Mouse (Mus musculus) MEL (cell line): Measurements from ENCODE around the gene Gm10837. TPM values are rescaled to one million over a fixed set of nuclear protein-coding genes. Genes with fewer than 3 reads are reported as not detected.

Experiments used
- DNase-seq: peaks from one replicate; pipeline ENCODE4 v3.0.0; 2011; ENCODE audit warnings: low read depth, low spot score
- H3K27ac ChIP-seq: 2 replicates; pipeline ENCODE4 v1.5.1; 2012; ENCODE audit warnings: low read depth, mild to moderate bottlenecking, control low read depth, low read length, moderate library complexity; ENCODE audit not compliant: control insufficient read depth
- H3K27me3 ChIP-seq, 2 experiments: fragments of 150-350 bp in 1 of 2; sonication (generic) in 1 of 2; 2 replicates each; pipeline ENCODE4 v1.6.1; 2012; ENCODE audit warnings: low read length in 2 of 2, mild to moderate bottlenecking in 2 of 2, improper control_type of control experiment in 1 of 2, moderate library complexity in 1 of 2; ENCODE audit not compliant: insufficient read depth in 2 of 2, control insufficient read depth in 1 of 2
- H3K36me3 ChIP-seq, 2 experiments: 2 replicates each; pipeline ENCODE4 v1.6.1; 2012 to 2014; ENCODE audit warnings: low read length in 2 of 2, improper control_type of control experiment in 1 of 2, inconsistent platforms in 1 of 2, mild to moderate bottlenecking in 1 of 2; ENCODE audit not compliant: insufficient read depth in 2 of 2, control insufficient read depth in 1 of 2
- H3K4me1 ChIP-seq, 2 experiments: fragments of 150-350 bp in 1 of 2; sonication (generic) in 1 of 2; 2 replicates each; pipeline ENCODE4 v1.6.1; 2012; ENCODE audit warnings: low read length in 2 of 2, improper control_type of control experiment in 1 of 2, mild to moderate bottlenecking in 1 of 2; ENCODE audit not compliant: insufficient read depth in 2 of 2, control insufficient read depth in 1 of 2
- H3K4me3 ChIP-seq, 2 experiments: fragments of 150-350 bp in 1 of 2; sonication (generic) in 1 of 2; 2 replicates each; pipeline ENCODE4 v1.5.1; 2012; ENCODE audit warnings: low read depth in 2 of 2, low read length in 2 of 2, mild to moderate bottlenecking in 2 of 2, moderate library complexity in 2 of 2, control low read depth in 1 of 2, improper control_type of control experiment in 1 of 2; ENCODE audit not compliant: control insufficient read depth in 1 of 2, insufficient read depth in 1 of 2
- H3K79me2 ChIP-seq: 2 replicates; pipeline ENCODE4 v1.6.1; 2012; ENCODE audit warnings: mild to moderate bottlenecking, low read length, moderate library complexity; ENCODE audit not compliant: control insufficient read depth, poor library complexity, insufficient read depth
- H3K9ac ChIP-seq: 2 replicates; pipeline ENCODE4 v1.6.1; 2012; ENCODE audit warnings: low read depth, mild to moderate bottlenecking, control low read depth, low read length, moderate library complexity; ENCODE audit not compliant: control insufficient read depth, poor library complexity, severe bottlenecking
- H3K9me3 ChIP-seq: fragments of 150-350 bp; sonication (generic); replicated peaks from 2 replicates; pipeline ENCODE4 v1.6.1; 2012; ENCODE audit warnings: mild to moderate bottlenecking, low read length, improper control_type of control experiment, moderate library complexity; ENCODE audit not compliant: insufficient read depth
- CHD1 ChIP-seq: IDR thresholded peaks from 2 replicates; pipeline ENCODE4 v1.6.1; 2012; ENCODE audit warnings: low read depth, mild to moderate bottlenecking, inconsistent platforms, low read length, improper control_type of control experiment
- CTCF ChIP-seq, 3 experiments: IDR thresholded peaks in 2 of 3; conservative IDR thresholded peaks in 1 of 3; 2 replicates each; pipeline ENCODE4 v1.5.1; 2011 to 2012; ENCODE audit warnings: low read length in 3 of 3, low read depth in 2 of 3, mild to moderate bottlenecking in 2 of 3, improper control_type of control experiment in 1 of 3, inconsistent platforms in 1 of 3, mixed read lengths in 1 of 3, moderate library complexity in 1 of 3; ENCODE audit not compliant: control insufficient read depth in 1 of 3, insufficient read depth in 1 of 3, poor library complexity in 1 of 3, severe bottlenecking in 1 of 3
- E2F4 ChIP-seq: IDR thresholded peaks from 2 replicates; pipeline ENCODE4 v1.6.1; 2011; ENCODE audit warnings: low read depth, low read length, improper control_type of control experiment, borderline replicate concordance
- ELF1 ChIP-seq: IDR thresholded peaks from 2 replicates; pipeline ENCODE4 v1.6.1; 2014; ENCODE audit warnings: low read depth, mild to moderate bottlenecking, inconsistent platforms, low read length, improper control_type of control experiment, moderate library complexity
- ETS1 ChIP-seq: IDR thresholded peaks from 2 replicates; pipeline ENCODE4 v1.6.1; 2012; ENCODE audit warnings: low read depth, mild to moderate bottlenecking, inconsistent platforms, low read length, improper control_type of control experiment, moderate library complexity
- GATA1 ChIP-seq: IDR thresholded peaks from 2 replicates; pipeline ENCODE4 v1.6.1; 2011; ENCODE audit warnings: low read depth, low read length, improper control_type of control experiment
- MAFK ChIP-seq: IDR thresholded peaks from 2 replicates; pipeline ENCODE4 v1.6.1; 2011; ENCODE audit warnings: low read depth, mild to moderate bottlenecking, low read length, improper control_type of control experiment, borderline replicate concordance
- MAZ ChIP-seq: IDR thresholded peaks from 2 replicates; pipeline ENCODE4 v1.6.1; 2012; ENCODE audit warnings: low read depth, mild to moderate bottlenecking, inconsistent platforms, low read length, improper control_type of control experiment
- MYB ChIP-seq: IDR thresholded peaks from 2 replicates; pipeline ENCODE4 v1.6.1; 2011; ENCODE audit warnings: mild to moderate bottlenecking, low read depth, low read length, improper control_type of control experiment
- NELFE ChIP-seq: IDR thresholded peaks from 2 replicates; pipeline ENCODE4 v1.6.1; 2011; ENCODE audit warnings: low read depth, low read length, improper control_type of control experiment
- POLR2A ChIP-seq, 2 experiments: IDR thresholded peaks; 2 replicates each; pipeline ENCODE4 v1.6.1; 2011 to 2012; ENCODE audit warnings: low read length in 2 of 2, mild to moderate bottlenecking in 2 of 2, control low read depth in 1 of 2, improper control_type of control experiment in 1 of 2, low read depth in 1 of 2, moderate library complexity in 1 of 2; ENCODE audit not compliant: control insufficient read depth in 1 of 2, insufficient read depth in 1 of 2, poor library complexity in 1 of 2
- POLR2AphosphoS2 ChIP-seq: IDR thresholded peaks from 2 replicates; pipeline ENCODE4 v1.6.1; 2011; ENCODE audit warnings: low read length, improper control_type of control experiment
- POLR2AphosphoS5 ChIP-seq: IDR thresholded peaks from 2 replicates; pipeline ENCODE4 v1.6.1; 2012; ENCODE audit warnings: low read depth, borderline replicate concordance, mild to moderate bottlenecking, inconsistent platforms, low read length, moderate library complexity, mixed read lengths
- RCOR1 ChIP-seq: IDR thresholded peaks from 2 replicates; pipeline ENCODE4 v1.6.1; 2012; ENCODE audit warnings: low read depth, mild to moderate bottlenecking, inconsistent platforms, low read length, improper control_type of control experiment
- SIN3A ChIP-seq: IDR thresholded peaks from 2 replicates; pipeline ENCODE4 v1.6.1; 2012; ENCODE audit warnings: low read length, improper control_type of control experiment, inconsistent platforms
- SMC3 ChIP-seq: IDR thresholded peaks from 2 replicates; pipeline ENCODE4 v1.6.1; 2011; ENCODE audit warnings: low read depth, low read length, improper control_type of control experiment
- TCF12 ChIP-seq: IDR thresholded peaks from 2 replicates; pipeline ENCODE4 v1.6.1; 2014; ENCODE audit warnings: low read depth, mild to moderate bottlenecking, inconsistent platforms, low read length, improper control_type of control experiment, moderate library complexity
- USF2 ChIP-seq, 2 experiments: IDR thresholded peaks; 2 replicates each; pipeline ENCODE4 v1.6.1; 2011 to 2012; ENCODE audit warnings: improper control_type of control experiment in 2 of 2, low read length in 2 of 2, borderline replicate concordance in 1 of 2, inconsistent platforms in 1 of 2, low read depth in 1 of 2, mild to moderate bottlenecking in 1 of 2; ENCODE audit not compliant: insufficient read depth in 1 of 2
- ZC3H11A ChIP-seq: IDR thresholded peaks from 2 replicates; pipeline ENCODE4 v1.6.1; 2012; ENCODE audit warnings: low read depth, mild to moderate bottlenecking, inconsistent platforms, low read length, improper control_type of control experiment
- ZNF384 ChIP-seq: IDR thresholded peaks from 2 replicates; pipeline ENCODE4 v1.6.1; 2012; ENCODE audit warnings: low read depth, mild to moderate bottlenecking, inconsistent platforms, low read length, improper control_type of control experiment
- polyA plus RNA-seq, 2 experiments: library from polyadenylated mRNA; stranded (reverse) in 1 of 2; unstranded in 1 of 2; fragments of >175 nt in 1 of 2; fragments of >200 nt in 1 of 2; gene quantifications; 2 replicates each; pipeline versions ENCODE4 v1.2.1 to v1.2.4; 2012; ENCODE audit warnings: low replicate concordance in 2 of 2, low read depth in 1 of 2; ENCODE audit not compliant: insufficient read length in 2 of 2, insufficient read depth in 1 of 2, missing spikeins in 1 of 2
- total RNA-seq: library from RNA; depleted of rRNA; stranded (reverse); fragments of 300-350 nt; gene quantifications from 2 replicates; pipeline ENCODE4 v1.2.3, GENCODE M21; 2012

The Gm10837 gene
- total and polyA plus RNA-seq, 3 experiments = not detected

- TF ChIP-seq POLR2A (IDR thresholded peaks at IDR 0.05; ENCODE audit: control insufficient read depth in 1 of 2, insufficient read depth in 1 of 2, low read depth in 1 of 2, low read length in 2 of 2, poor library complexity in 1 of 2) (no peak), ELF1 (no peak), MAZ (no peak), E2F4 (no peak), MAFK (no peak), MYB (no peak), POLR2AphosphoS2 (no peak), SMC3 (no peak), ZC3H11A (no peak), POLR2AphosphoS5 (no peak), TCF12 (no peak), USF2 (IDR thresholded peaks at IDR 0.05; ENCODE audit: borderline replicate concordance in 1 of 2, insufficient read depth in 1 of 2, low read depth in 1 of 2, low read length in 2 of 2) (no peak), CHD1 (no peak)
- H3K27ac ChIP-seq = no peak overlapping the region
- no peak overlapping the region for H3K9ac ChIP-seq
- H3K36me3 ChIP-seq = peaks cover 0 to 6% of the 10 kb centered on the region in 2 experiments; a peak in 2 of 4 replicates
- H3K9me3 ChIP-seq = no peaks in the 10 kb centered on the region
- H3K4me3 ChIP-seq = no peak overlapping the region
- no peaks in the 10 kb centered on the region for H3K27me3 ChIP-seq
- peaks cover 3 to 7% of the 10 kb centered on the region in 2 experiments; a peak in 3 of 4 replicates for H3K4me1 ChIP-seq
- H3K79me2 ChIP-seq = peaks cover 33% of the 10 kb centered on the region
- no peak for DNase-seq
These were observed 23.5 kb upstream of the Gm10837 start for GRCm38 (mm10) chr14:122466756-122467362.

- TF ChIP-seq CTCF (IDR thresholded peaks at IDR 0.05 in 2 of 3, conservative IDR thresholded peaks at IDR 0.05 in 1 of 3; ENCODE audit: control insufficient read depth in 1 of 3, insufficient read depth in 1 of 3, low read depth in 2 of 3, low read length in 3 of 3, poor library complexity in 1 of 3, severe bottlenecking in 1 of 3) = no peak
- TF ChIP-seq MYB = no peak
- no peak for TF ChIP-seq ZNF384
- no peak for TF ChIP-seq ETS1
- TF ChIP-seq RCOR1 = no peak
- TF ChIP-seq POLR2A (IDR thresholded peaks at IDR 0.05; ENCODE audit: control insufficient read depth in 1 of 2, insufficient read depth in 1 of 2, low read depth in 1 of 2, low read length in 2 of 2, poor library complexity in 1 of 2) = no peak
- TF ChIP-seq E2F4 = no peak
- no peak for TF ChIP-seq GATA1
- no peak for TF ChIP-seq ELF1
- no peak for TF ChIP-seq NELFE
- TF ChIP-seq POLR2AphosphoS2 = no peak
- no peak for TF ChIP-seq SIN3A
- TF ChIP-seq MAFK = no peak
- TF ChIP-seq, all 39 proteins: peak for 0
- Histone ChIP-seq H3K79me2 (peaks cover 21% of the 10 kb centered on the region), H3K9me3 (no peaks in the 10 kb centered on the region), H3K27ac (no peak overlapping the region), H3K9ac (no peak overlapping the region), H3K4me3 (no peak overlapping the region), H3K27me3 (no peaks in the 10 kb centered on the region), H3K36me3 (peaks cover 0 to 6% of the 10 kb centered on the region in 2 experiments; a peak in 2 of 4 replicates), H3K4me1 (peaks cover 0 to 5% of the 10 kb centered on the region in 2 experiments; a peak in 2 of 4 replicates)
- DNase-seq = no peak
These were observed 22.2 kb upstream of the Gm10837 start for GRCm38 (mm10) chr14:122467926-122468841.
